8 mouse cellular contexts compared by ENCODE assay signal in the genomic region with DNA sequence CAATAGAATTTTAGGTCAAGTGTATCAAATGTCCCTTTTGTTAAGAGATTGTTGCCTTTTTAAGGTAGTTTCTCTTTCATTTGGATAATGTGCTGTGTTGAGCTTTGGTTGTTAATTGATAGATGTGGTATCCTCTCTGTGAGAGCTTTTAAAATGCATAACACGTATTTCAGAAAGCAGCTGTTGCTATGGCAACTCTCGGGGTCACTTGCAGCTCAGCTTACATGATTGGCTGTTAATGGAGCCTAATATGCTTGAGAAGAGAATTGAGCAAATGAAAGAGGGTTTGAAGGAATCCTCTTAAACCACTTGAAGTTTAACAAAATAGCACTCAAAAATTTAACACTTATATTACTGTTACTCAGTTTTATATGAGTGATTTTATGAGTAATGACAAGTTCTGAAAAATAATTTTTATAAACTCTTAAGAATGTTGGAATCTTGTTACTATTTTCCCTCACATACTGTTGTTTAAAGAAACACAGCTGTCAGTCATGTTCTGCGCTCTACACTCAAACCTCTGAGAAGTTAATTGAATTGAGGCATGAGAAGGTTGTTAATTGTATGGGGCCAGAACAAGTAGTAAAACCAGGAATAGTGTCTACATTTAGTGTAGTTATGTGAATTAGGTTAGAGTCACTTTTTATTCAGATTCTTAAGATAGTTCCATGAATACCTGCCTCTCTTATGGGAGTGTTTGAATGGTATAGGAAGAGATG.
DNase-seq lines count a peak whose midpoint lies in the region; ATAC-seq lines count a peak whose summit lies in the region.

No protein-coding gene starts in this region.

- 33% methylated on average over 3 of the region's 3 CpGs for WGBS in embryonic facial prominence, embryonic 14.5 days

- intact Hi-C loops in heart, postnatal 25 days (cut with DNase I), result loop anchor here (5.0 kb wide), 1 partner anchor 39 kb away; no protein-coding TSS in a partner anchor

- H3K4me3 ChIP-seq in embryonic facial prominence, embryonic 14.5 days (ENCODE audit: low read depth, low read length), result no peak overlapping the region

- no peak overlapping the region for H3K4me2 ChIP-seq in embryonic facial prominence, embryonic 14.5 days (ENCODE audit: low read depth, low read length)

- H3K27me3 ChIP-seq in embryonic facial prominence, embryonic 14.5 days (replicated peaks; ENCODE audit: control insufficient read depth, insufficient read depth, low read length), result no peaks in the 10 kb centered on the region
- H3K27me3 ChIP-seq in splenic B cell, adult 2 months (ENCODE audit: control insufficient read depth, insufficient read depth, low read length, poor library complexity, severe bottlenecking), result no peaks in the 10 kb centered on the region

- ATAC-seq in embryonic facial prominence, embryonic 14.5 days (ENCODE audit: low read depth), result no peak

- no peak overlapping the region for H3K27ac ChIP-seq in embryonic facial prominence, embryonic 14.5 days (replicated peaks; ENCODE audit: low read depth, low read length)

- peak; percentile 31 to 48 for DNase-seq in adrenal gland, postnatal 36 days
- DNase-seq in adrenal gland, postnatal 4 days (ENCODE audit: low spot score in 2 of 2), result no peak
- DNase-seq in embryonic facial prominence, embryonic 14.5 days (ENCODE audit: low spot score), result peak; percentile 87
- peak; percentile 42 to 72 for DNase-seq in layer of hippocampus, adult 18-20 months (ENCODE audit: low spot score in 2 of 2)
- DNase-seq in mesoderm, embryonic 11.5 days (ENCODE audit: low read depth, low spot score), result peak; percentile 82
- peak; percentile 18 for DNase-seq in splenic B cell, adult 2 months (ENCODE audit: low read depth, low spot score)
- no peak for DNase-seq in heart, postnatal 25 days (ENCODE audit: low spot score)
- DNase-seq in spleen, postnatal 10 days (ENCODE audit: low spot score in 2 of 2), result no peak

- H3K9me3 ChIP-seq in embryonic facial prominence, embryonic 14.5 days (ENCODE audit: control insufficient read depth, low read length), result no peaks in the 10 kb centered on the region

- no peaks in the 10 kb centered on the region; the same call in 1 of the 2 replicates for H3K4me1 ChIP-seq in embryonic facial prominence, embryonic 14.5 days (ENCODE audit: control insufficient read depth, insufficient read depth, low read length)

- H3K36me3 ChIP-seq in embryonic facial prominence, embryonic 14.5 days (ENCODE audit: control insufficient read depth, insufficient read depth, low read length), result no peaks in the 10 kb centered on the region
- H3K36me3 ChIP-seq in splenic B cell, adult 2 months (ENCODE audit: control insufficient read depth, insufficient read depth, low read length, poor library complexity, severe bottlenecking), result no peaks in the 10 kb centered on the region

- no peak overlapping the region for H3K9ac ChIP-seq in embryonic facial prominence, embryonic 14.5 days (ENCODE audit: low read depth, low read length)

Comparison
In these comparisons a context has a peak if more than half of its experiments do, and no peak if none do; other contexts are left out.
1. DNase-seq: peak in adrenal gland, postnatal 36 days (2 of 2), embryonic facial prominence, embryonic 14.5 days (single experiment), layer of hippocampus, adult 18-20 months (2 of 2), mesoderm, embryonic 11.5 days (single experiment) and splenic B cell, adult 2 months (single experiment); none in adrenal gland, postnatal 4 days (0 of 2), heart, postnatal 25 days (single experiment) and spleen, postnatal 10 days (0 of 2).